Mouse (Mus musculus) MEL (cell line): ENCODE data around the gene 1700069L16Rik. TPM values are rescaled to one million over a fixed set of nuclear protein-coding genes. Genes with fewer than 3 reads are reported as not detected.

Experiments used
- DNase-seq: peaks from one replicate; pipeline ENCODE4 v3.0.0; 2011; ENCODE audit warnings: low read depth, low spot score
- H3K27ac ChIP-seq: 2 replicates; pipeline ENCODE4 v1.5.1; 2012; ENCODE audit warnings: low read depth, mild to moderate bottlenecking, control low read depth, low read length, moderate library complexity; ENCODE audit not compliant: control insufficient read depth
- H3K27me3 ChIP-seq, 2 experiments: fragments of 150-350 bp in 1 of 2; sonication (generic) in 1 of 2; 2 replicates each; pipeline ENCODE4 v1.6.1; 2012; ENCODE audit warnings: low read length in 2 of 2, mild to moderate bottlenecking in 2 of 2, improper control_type of control experiment in 1 of 2, moderate library complexity in 1 of 2; ENCODE audit not compliant: insufficient read depth in 2 of 2, control insufficient read depth in 1 of 2
- H3K36me3 ChIP-seq, 2 experiments: 2 replicates each; pipeline ENCODE4 v1.6.1; 2012 to 2014; ENCODE audit warnings: low read length in 2 of 2, improper control_type of control experiment in 1 of 2, inconsistent platforms in 1 of 2, mild to moderate bottlenecking in 1 of 2; ENCODE audit not compliant: insufficient read depth in 2 of 2, control insufficient read depth in 1 of 2
- H3K4me1 ChIP-seq, 2 experiments: fragments of 150-350 bp in 1 of 2; sonication (generic) in 1 of 2; 2 replicates each; pipeline ENCODE4 v1.6.1; 2012; ENCODE audit warnings: low read length in 2 of 2, improper control_type of control experiment in 1 of 2, mild to moderate bottlenecking in 1 of 2; ENCODE audit not compliant: insufficient read depth in 2 of 2, control insufficient read depth in 1 of 2
- H3K4me3 ChIP-seq, 2 experiments: fragments of 150-350 bp in 1 of 2; sonication (generic) in 1 of 2; 2 replicates each; pipeline ENCODE4 v1.5.1; 2012; ENCODE audit warnings: low read depth in 2 of 2, low read length in 2 of 2, mild to moderate bottlenecking in 2 of 2, moderate library complexity in 2 of 2, control low read depth in 1 of 2, improper control_type of control experiment in 1 of 2; ENCODE audit not compliant: control insufficient read depth in 1 of 2, insufficient read depth in 1 of 2
- H3K79me2 ChIP-seq: 2 replicates; pipeline ENCODE4 v1.6.1; 2012; ENCODE audit warnings: mild to moderate bottlenecking, low read length, moderate library complexity; ENCODE audit not compliant: control insufficient read depth, poor library complexity, insufficient read depth
- H3K9ac ChIP-seq: 2 replicates; pipeline ENCODE4 v1.6.1; 2012; ENCODE audit warnings: low read depth, mild to moderate bottlenecking, control low read depth, low read length, moderate library complexity; ENCODE audit not compliant: control insufficient read depth, poor library complexity, severe bottlenecking
- H3K9me3 ChIP-seq: fragments of 150-350 bp; sonication (generic); replicated peaks from 2 replicates; pipeline ENCODE4 v1.6.1; 2012; ENCODE audit warnings: mild to moderate bottlenecking, low read length, improper control_type of control experiment, moderate library complexity; ENCODE audit not compliant: insufficient read depth
- BHLHE40 ChIP-seq: IDR thresholded peaks from 2 replicates; pipeline ENCODE4 v1.6.1; 2012; ENCODE audit warnings: low read depth, mild to moderate bottlenecking, inconsistent platforms, low read length, improper control_type of control experiment, borderline replicate concordance
- CTCF ChIP-seq, 3 experiments: IDR thresholded peaks in 2 of 3; conservative IDR thresholded peaks in 1 of 3; 2 replicates each; pipeline ENCODE4 v1.5.1; 2011 to 2012; ENCODE audit warnings: low read length in 3 of 3, low read depth in 2 of 3, mild to moderate bottlenecking in 2 of 3, improper control_type of control experiment in 1 of 3, inconsistent platforms in 1 of 3, mixed read lengths in 1 of 3, moderate library complexity in 1 of 3; ENCODE audit not compliant: control insufficient read depth in 1 of 3, insufficient read depth in 1 of 3, poor library complexity in 1 of 3, severe bottlenecking in 1 of 3
- E2F4 ChIP-seq: IDR thresholded peaks from 2 replicates; pipeline ENCODE4 v1.6.1; 2011; ENCODE audit warnings: low read depth, low read length, improper control_type of control experiment, borderline replicate concordance
- ELF1 ChIP-seq: IDR thresholded peaks from 2 replicates; pipeline ENCODE4 v1.6.1; 2014; ENCODE audit warnings: low read depth, mild to moderate bottlenecking, inconsistent platforms, low read length, improper control_type of control experiment, moderate library complexity
- MEF2A ChIP-seq: IDR thresholded peaks from 2 replicates; pipeline ENCODE4 v1.6.1; 2014; ENCODE audit warnings: low read depth, mild to moderate bottlenecking, inconsistent platforms, low read length, improper control_type of control experiment; ENCODE audit not compliant: poor library complexity, insufficient replicate concordance, severe bottlenecking; ENCODE audit errors: extremely low read depth
- MYC ChIP-seq: IDR thresholded peaks from 2 replicates; pipeline ENCODE4 v1.6.1; 2011; ENCODE audit warnings: low read depth, mild to moderate bottlenecking, low read length, improper control_type of control experiment, moderate library complexity
- SMC3 ChIP-seq: IDR thresholded peaks from 2 replicates; pipeline ENCODE4 v1.6.1; 2011; ENCODE audit warnings: low read depth, low read length, improper control_type of control experiment
- TAL1 ChIP-seq: IDR thresholded peaks from 2 replicates; pipeline ENCODE4 v1.6.1; 2012; ENCODE audit warnings: mild to moderate bottlenecking, inconsistent platforms, low read length, moderate library complexity, mixed read lengths
- TBP ChIP-seq: IDR thresholded peaks from 2 replicates; pipeline ENCODE4 v1.8.0; 2011; ENCODE audit warnings: low read depth, low read length, improper control_type of control experiment
- TCF12 ChIP-seq: IDR thresholded peaks from 2 replicates; pipeline ENCODE4 v1.6.1; 2014; ENCODE audit warnings: low read depth, mild to moderate bottlenecking, inconsistent platforms, low read length, improper control_type of control experiment, moderate library complexity
- USF1 ChIP-seq: IDR thresholded peaks from 2 replicates; pipeline ENCODE4 v1.6.1; 2014; ENCODE audit warnings: low read depth, mild to moderate bottlenecking, inconsistent platforms, low read length, improper control_type of control experiment, moderate library complexity
- ZC3H11A ChIP-seq: IDR thresholded peaks from 2 replicates; pipeline ENCODE4 v1.6.1; 2012; ENCODE audit warnings: low read depth, mild to moderate bottlenecking, inconsistent platforms, low read length, improper control_type of control experiment
- ZNF384 ChIP-seq: IDR thresholded peaks from 2 replicates; pipeline ENCODE4 v1.6.1; 2012; ENCODE audit warnings: low read depth, mild to moderate bottlenecking, inconsistent platforms, low read length, improper control_type of control experiment
- polyA plus RNA-seq, 2 experiments: library from polyadenylated mRNA; stranded (reverse) in 1 of 2; unstranded in 1 of 2; fragments of >175 nt in 1 of 2; fragments of >200 nt in 1 of 2; gene quantifications; 2 replicates each; pipeline versions ENCODE4 v1.2.1 to v1.2.4; 2012; ENCODE audit warnings: low replicate concordance in 2 of 2, low read depth in 1 of 2; ENCODE audit not compliant: insufficient read length in 2 of 2, insufficient read depth in 1 of 2, missing spikeins in 1 of 2
- total RNA-seq: library from RNA; depleted of rRNA; stranded (reverse); fragments of 300-350 nt; gene quantifications from 2 replicates; pipeline ENCODE4 v1.2.3, GENCODE M21; 2012

1700069L16Rik gene
- total and polyA plus RNA-seq, 3 experiments: not detected

DNA sequence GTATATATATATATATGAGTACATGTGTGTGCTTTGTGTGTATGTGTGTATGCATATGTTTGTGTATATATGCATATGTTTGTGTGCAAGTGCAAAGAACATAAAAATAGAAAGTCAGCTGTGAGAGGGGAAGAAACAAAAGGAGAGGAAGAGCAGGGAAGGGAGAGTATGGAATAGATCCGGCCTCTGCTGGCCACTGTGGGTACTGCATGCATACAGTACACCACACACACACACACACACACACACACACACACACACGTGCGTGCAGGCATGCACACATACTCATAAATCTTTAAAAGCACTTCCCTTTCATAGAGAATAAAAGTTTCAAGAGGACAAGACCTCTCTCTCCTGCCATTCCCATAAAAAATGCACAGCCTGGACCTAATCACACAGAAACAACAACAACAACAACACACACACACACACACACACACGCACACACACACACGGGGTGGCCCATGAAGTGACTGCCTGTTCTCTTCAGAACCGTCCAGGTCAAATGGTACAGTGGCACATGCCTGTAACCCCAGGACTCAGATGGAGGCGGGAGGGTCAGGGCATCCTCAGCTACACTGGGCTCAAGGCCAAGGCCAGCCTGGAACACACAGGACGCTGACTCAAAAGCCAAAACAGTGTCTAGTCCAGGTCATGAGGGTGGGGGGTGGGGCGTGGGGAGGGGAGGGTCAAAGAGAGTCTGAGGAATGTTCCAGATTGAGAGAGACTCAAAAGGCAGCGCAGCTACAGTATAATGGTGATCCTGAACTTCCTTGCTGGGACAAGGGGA is 2.2 kb downstream of the 1700069L16Rik start:
- no peak overlapping the region for H3K27ac ChIP-seq
- TF ChIP-seq ZC3H11A (no peak), SMC3 (0 out of 2 replicates have a peak, but pooled peaks have one; percentile 3), CTCF (IDR thresholded peaks at IDR 0.05 in 2 of 3, conservative IDR thresholded peaks at IDR 0.05 in 1 of 3; ENCODE audit: control insufficient read depth in 1 of 3, insufficient read depth in 1 of 3, low read depth in 2 of 3, low read length in 3 of 3, poor library complexity in 1 of 3, severe bottlenecking in 1 of 3) (peak in 2 of 3 experiments; percentile 13 to 49; a peak in 3 of 6 replicates)

DNA sequence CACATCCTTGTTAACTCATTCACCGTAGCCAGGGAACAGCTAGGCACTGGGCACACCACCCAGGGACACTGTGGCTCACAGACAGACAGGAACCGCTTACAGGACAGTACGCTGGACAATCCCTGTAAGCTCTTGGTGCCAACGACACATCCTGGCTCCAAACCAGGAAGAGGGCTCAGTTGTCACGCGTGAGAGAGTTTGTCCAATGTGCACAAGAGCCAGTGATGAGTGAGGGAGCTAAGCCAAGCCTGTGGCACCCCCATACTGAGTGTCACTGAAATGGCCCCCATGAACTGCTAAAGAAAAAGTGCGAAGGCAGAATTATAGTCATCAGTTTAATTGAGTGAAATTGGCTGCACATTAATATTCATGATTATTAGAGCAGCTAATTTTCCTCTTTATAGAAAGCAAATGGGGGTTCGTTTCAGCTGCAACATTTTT is 5.3 kb downstream of the 1700069L16Rik start:
- H3K36me3 ChIP-seq: no peaks in the 10 kb centered on the region
- DNase-seq: no peak
- H3K9ac ChIP-seq: no peak overlapping the region
- no peaks in the 10 kb centered on the region for H3K27me3 ChIP-seq
- no peaks in the 10 kb centered on the region for H3K4me1 ChIP-seq
- H3K79me2 ChIP-seq: no peaks in the 10 kb centered on the region
- H3K27ac ChIP-seq: no peak overlapping the region
- H3K9me3 ChIP-seq: no peaks in the 10 kb centered on the region
- TF ChIP-seq TCF12: no peak
- TF ChIP-seq TBP: no peak
- no peak for TF ChIP-seq USF1
- no peak for TF ChIP-seq E2F4
- no peak for TF ChIP-seq MEF2A
- TF ChIP-seq BHLHE40: no peak
- no peak for TF ChIP-seq MYC
- no peak for TF ChIP-seq TAL1
- TF ChIP-seq ELF1: no peak
- TF ChIP-seq ZNF384: no peak
- TF ChIP-seq, all 39 proteins: peak for 0
- no peak overlapping the region for H3K4me3 ChIP-seq

More for the DNA sequence above, 2.2 kb downstream of the 1700069L16Rik start:
- Histone ChIP-seq H3K9me3 (no peaks in the 10 kb centered on the region), H3K27me3 (no peaks in the 10 kb centered on the region), H3K9ac (no peak overlapping the region), H3K36me3 (no peaks in the 10 kb centered on the region), H3K79me2 (no peaks in the 10 kb centered on the region), H3K4me1 (no peaks in the 10 kb centered on the region), H3K4me3 (no peak overlapping the region)
- no peak for DNase-seq
